Mouse (Mus musculus): ENCODE results near the gene Gm11569.
"Not testable (repeated sequence)": the region's sequence is repeated elsewhere in the genome, so short reads cannot be mapped to it uniquely, and the experiment has no call there.

DNA sequence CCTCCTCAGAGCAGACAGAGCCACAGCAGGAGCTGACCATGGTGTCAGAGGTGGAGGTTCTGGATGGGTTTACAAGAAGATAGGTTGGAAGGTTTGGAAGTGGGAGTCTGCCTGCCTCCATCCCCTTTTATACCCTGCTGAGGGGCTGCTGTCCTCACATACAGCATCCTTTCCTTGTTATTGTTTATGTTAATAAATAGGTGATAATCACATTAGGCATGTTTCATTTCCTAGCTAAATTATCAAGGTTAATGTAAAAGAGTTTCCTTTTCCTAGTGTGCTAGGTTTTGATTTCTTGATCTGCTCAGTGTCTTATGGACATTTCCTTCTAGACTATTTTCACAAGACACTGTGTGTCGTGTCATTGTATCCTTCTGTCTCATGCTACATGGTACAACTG is at the start of gene Gm11569:
- TF ChIP-seq EP300 (IDR thresholded peaks at IDR 0.05; ENCODE audit: insufficient read depth, low read depth, low read length); CTCF (IDR thresholded peaks at IDR 0.05; ENCODE audit: low read depth, low read length): not testable (repeated sequence)

Data from ES-Bruce4 (cell line).